Mouse (Mus musculus) layer of hippocampus, adult 8-10 months (tissue): ENCODE results near the gene Med9. TPM values are rescaled to one million over a fixed set of nuclear protein-coding genes. Genes with fewer than 3 reads are reported as not detected.

ENCODE experiments used
- DNase-seq, 2 experiments: peaks; one replicate each; pipeline ENCODE4 v3.0.0; 2022; ENCODE audit warnings: low spot score in 2 of 2
- total RNA-seq, 4 experiments: library from RNA; stranded (reverse); gene quantifications; 2 replicates each; pipeline ENCODE4 v1.2.4; 2022

The Med9 gene
- total RNA-seq, 4 experiments from 2014 or later: 34.2 to 40.1 (median 34.8) TPM

DNA sequence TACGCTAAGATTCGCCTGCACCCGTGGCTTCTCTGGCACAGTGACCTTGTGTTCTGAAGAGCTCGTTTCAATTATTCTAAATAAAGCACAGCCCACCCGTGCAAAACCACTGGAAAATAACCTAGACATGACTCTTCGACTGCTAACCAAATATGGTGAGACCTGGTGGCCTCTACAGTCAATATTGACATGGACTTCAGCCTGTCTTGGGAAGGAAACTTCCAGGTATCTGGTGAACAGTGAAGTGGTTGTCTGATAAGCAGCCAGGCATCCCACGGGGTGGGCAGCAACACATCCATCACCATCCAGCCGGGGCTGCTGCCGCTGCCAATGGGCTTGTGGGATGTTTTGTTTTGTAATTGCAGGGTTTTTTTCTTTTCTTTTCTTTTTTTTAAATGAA lies 46.3 kb downstream of the Med9 start:
- DNase-seq: no peak

DNA sequence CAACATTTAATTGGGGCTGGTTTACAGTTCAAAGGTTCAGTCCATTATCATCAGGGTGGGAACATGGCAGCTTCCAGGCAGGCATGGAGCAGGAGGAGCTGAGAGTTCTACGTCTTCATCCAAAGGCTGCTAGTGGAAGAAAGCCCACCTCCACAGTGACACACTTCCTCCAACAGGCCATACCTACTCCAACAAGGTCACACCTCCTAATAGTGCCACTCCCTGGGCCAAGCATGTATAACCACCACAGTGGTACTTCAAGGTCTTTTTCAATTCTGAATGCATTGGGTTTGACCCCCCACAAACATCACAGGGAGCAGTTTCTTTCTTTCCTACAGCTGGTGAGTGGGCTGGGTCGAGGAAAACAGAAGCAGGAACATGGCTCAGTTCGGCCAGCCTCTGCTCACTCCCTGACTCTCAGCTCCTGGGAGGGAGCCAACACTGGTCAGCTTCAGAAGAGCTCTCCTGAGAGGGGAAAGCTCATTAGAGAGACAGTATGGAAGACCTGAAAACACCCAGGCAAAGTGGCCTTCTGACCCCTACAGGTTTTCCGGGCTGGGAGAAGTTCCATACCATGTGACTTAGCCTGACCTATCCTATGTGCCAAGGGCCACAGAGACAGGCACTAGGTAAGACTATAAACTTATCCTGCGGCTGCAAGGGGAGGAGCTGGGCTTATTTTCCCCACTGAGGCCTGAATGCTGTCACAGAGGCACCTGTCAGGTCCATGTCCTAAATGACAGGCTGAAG lies 53.4 kb downstream of the Med9 start:
- DNase-seq: no peak

DNA sequence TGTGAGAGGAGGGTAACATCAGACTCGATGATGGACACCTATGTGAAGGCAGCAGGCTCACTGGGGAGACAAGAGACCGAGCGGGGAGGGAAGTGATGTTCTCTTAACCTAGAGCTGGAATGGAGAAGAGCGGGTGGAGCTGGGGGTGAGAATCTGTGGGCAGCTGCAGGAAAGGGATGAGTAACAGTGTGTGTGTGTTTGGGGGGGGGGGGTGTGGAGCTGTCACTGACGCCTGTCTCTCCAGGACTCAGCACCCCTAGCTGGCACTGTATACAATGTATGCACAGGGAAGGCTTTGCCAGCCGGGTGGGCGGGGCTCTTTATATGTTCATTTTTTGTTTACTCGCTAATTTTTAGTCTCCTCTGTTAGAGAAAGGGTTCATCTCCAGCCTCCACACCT lies 55.8 kb downstream of the Med9 start:
- peak in 1 of 2 experiments; percentile 19 for DNase-seq

DNA sequence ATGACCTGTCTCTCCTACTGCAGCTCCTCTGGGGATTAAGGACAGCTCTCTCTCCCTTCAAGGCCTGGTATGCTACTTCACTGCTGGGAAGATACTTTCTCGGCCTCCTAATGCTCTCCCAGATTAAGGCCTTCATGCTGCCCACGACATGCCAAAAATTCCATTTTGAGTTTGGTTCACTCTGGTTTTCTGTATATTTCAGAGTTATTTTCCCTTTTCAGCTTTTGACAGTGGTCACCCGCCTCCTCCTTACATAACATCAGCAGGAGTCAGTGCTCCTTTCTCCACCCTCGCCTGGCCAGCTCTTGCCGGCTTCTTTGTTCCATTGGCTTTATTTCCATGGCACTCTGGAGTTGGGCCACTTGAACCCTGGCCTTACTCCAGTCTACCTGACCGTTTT lies 56.7 kb downstream of the Med9 start:
- no peak for DNase-seq

DNA sequence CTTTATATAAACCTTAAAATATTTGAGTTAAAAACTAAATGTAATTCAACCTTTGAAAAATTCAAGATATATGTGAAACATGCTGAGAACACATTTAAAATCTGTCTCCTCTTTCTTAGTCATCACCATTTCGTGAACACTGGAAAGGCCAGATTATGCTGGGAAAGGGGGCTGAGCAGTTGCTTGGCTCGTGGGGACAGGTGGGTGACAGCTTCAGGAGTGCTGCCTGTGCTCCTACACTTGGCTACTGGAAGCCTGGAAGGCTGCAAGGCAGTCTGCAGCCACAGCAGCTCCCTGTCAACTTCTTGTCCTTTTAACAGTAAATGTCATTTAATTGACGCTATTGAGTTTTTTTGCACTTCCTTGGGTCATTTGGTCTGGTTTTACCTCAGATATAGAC lies 57.9 kb downstream of the Med9 start:
- DNase-seq: no peak

DNA sequence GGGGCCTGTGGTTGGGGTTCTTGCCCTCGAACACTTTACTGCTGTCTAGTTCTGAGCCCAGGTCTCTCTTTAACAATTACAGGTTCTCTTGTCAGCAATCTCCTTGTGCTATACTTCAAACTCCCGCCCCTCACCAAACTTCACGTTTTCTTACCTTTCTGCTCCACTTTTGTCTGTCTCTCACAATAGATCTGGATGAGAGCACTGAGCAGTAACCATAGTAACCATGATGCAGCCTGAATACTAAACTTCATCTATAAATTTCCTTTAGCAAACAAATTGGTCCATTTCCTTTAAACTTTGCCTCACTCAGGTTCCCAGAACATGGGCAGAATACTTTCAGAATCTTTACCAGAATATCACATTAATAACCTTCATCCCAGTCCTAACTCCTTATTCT lies 61.4 kb downstream of the Med9 start:
- no peak for DNase-seq

DNA sequence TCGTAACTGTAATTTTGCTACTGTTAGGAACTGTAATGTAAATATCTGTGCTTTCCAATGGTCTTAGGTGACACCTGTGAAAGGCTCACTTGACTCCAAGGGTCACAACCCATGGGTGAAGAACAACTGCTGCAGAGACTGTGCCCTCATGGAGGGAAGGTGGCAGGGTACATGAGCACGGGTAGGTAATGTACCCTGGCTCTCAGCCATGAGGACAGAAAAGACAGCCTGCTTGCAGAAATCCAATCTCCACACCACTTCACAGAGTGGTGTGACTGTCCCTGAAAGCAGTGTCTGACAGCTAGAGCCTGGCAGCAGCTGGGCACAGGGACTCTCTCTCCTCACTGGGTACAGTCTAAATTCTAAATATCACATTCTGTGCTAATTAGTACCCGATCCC lies 63.5 kb downstream of the Med9 start:
- no peak for DNase-seq

Other genes with a start within 250 kb of the Med9 start
- 1 to 10 TPM in 1 of 4 experiments, under 1 TPM in 2, not detected in 1; 0.49 to 1.5 (median 0.85) TPM for gene Pld6, start 160.6 kb upstream of the Med9 start, total RNA-seq
- gene Flcn, start 138.2 kb upstream of the Med9 start, total RNA-seq: 10 to 100 TPM; 46.7 to 47.9 (median 47.2) TPM
- 10 to 100 TPM; 44.6 to 62.9 (median 51.3) TPM for gene Nt5m, start 108.8 kb upstream of the Med9 start, total RNA-seq
- 10 to 100 TPM; 71.8 to 82.2 (median 78.1) TPM for gene Cops3, start 108.4 kb upstream of the Med9 start, total RNA-seq
- gene Rasd1, start 16.7 kb downstream of the Med9 start, total RNA-seq: 10 to 100 TPM; 34.8 to 47.6 (median 41.1) TPM
- 1 to 10 TPM; 3.0 to 7.8 (median 6.2) TPM for gene Pemt, start 98.3 kb downstream of the Med9 start, total RNA-seq
- gene Rai1, start 156.8 kb downstream of the Med9 start, total RNA-seq: 10 to 100 TPM; 70.5 to 85.6 (median 78.1) TPM